Mouse (Mus musculus): ENCODE results near the gene Naa10. TPM values are rescaled to one million over a fixed set of nuclear protein-coding genes. Genes with fewer than 3 reads are reported as not detected.
A peak's percentile ranks its signal among the peaks of the same experiment; 100 is the strongest.

The Naa10 gene
- polyA plus RNA-seq, 1 experiment = 42.7 TPM

DNA sequence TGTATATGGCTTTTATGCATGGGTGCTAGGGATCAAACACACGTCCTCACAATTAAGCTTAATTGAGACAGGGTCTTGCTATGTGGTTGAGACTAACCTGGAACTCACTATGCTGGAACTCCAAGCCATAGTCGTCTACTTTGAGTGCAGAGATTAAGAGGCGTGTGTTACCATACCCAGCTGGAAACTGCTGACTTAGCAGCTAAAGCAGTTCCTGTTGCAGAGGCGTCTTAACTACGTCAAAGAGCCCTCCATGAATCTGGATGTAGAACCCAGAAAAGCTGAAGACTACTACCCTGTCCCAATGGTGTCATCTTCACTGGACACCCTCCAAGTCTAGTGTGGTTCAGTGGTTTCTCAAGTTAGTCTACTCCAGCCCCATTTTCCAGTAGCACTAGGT, 3.1 kb downstream of the Naa10 start:
- no peaks in the 10 kb centered on the region for H3K4me1 ChIP-seq (ENCODE audit: control insufficient read depth, insufficient read depth, low read length)
- no peak overlapping the region for H3K27ac ChIP-seq (ENCODE audit: insufficient read depth, low read length)
- TF ChIP-seq CTCF (IDR thresholded peaks at IDR 0.05; ENCODE audit: borderline replicate concordance, insufficient read depth, low read length) (no peak), POLR2A (IDR thresholded peaks at IDR 0.05; ENCODE audit: low read depth, low read length) (no peak)
- H3K4me3 ChIP-seq (ENCODE audit: insufficient read depth, low read length) = no peak overlapping the region

DNA sequence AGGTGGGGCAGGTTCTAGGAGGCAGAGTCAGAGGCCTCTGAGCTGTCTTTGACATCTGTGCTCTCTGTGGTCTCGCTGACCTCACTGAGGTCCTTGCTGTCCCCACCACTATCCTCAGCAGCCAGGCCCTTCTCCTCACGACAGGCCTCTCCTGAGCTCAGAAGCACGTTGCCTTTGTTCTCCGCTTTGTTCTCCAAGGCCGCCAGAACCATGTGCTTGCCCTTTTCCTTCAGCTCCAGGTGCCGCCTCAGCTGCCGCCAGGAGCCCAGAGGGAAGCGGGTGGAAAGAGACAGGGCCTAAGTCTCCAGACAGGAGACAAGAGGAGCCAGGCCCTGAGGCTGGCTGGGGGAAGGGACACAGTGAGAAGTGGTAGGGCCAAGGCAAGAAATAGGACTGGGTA, 4.8 kb downstream of the Naa10 start:
- H3K27ac ChIP-seq (ENCODE audit: insufficient read depth, low read length) = no peak overlapping the region
- no peaks in the 10 kb centered on the region for H3K4me1 ChIP-seq (ENCODE audit: control insufficient read depth, insufficient read depth, low read length)
- TF ChIP-seq POLR2A (IDR thresholded peaks at IDR 0.05; ENCODE audit: low read depth, low read length) (no peak), CTCF (IDR thresholded peaks at IDR 0.05; ENCODE audit: borderline replicate concordance, insufficient read depth, low read length) (no peak)
- no peak overlapping the region for H3K4me3 ChIP-seq (ENCODE audit: insufficient read depth, low read length)

DNA sequence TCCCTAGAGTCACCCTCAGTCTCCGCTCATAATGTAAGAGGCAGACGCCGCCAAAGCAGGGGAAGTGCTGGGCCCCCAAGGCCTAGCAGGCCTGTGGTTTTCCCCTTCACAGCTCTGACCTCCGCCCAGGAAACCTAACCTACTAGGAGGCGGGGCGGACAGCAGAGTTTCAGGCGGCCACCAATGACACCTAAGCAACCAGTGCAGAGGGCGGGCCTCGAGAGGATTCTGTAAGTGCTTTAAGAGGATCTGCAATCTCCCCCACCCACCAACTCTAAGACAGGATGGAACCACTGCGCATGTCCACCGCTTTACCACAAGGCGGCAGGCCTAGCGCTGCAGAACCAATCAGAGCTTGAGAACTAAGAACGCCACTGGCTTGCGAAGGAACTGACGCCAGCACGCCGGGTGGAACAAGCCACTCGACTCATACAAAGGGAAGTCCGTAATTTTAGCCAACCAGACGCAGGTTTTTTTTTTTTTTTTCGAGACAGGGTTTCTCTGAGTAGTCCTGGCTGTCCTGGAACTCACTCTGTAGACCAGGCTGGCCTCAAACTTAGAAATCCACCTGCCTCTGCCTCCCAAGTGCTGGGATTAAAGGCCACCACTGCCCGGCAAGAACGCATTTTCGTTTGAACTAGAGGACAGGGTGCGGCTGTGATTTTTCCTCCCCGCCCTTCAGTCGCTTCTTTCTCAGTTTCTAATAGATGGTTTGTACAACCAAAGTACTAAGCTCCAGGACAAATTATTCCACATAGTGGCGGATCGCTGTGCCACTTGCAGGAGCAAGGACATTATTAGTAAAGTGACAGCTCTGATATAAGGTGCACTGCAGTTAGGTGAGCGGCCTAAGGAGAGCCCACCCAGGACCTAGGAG, 6.7 kb downstream of the Naa10 start:
- Histone ChIP-seq H3K4me1 (ENCODE audit: control insufficient read depth, insufficient read depth, low read length) (no peaks in the 10 kb centered on the region), H3K4me3 (ENCODE audit: insufficient read depth, low read length) (no peak overlapping the region; the same call in 1 of the 2 replicates), H3K27ac (ENCODE audit: insufficient read depth, low read length) (peak overlapping the region; percentile 45; the same call in 1 of the 2 replicates)
- TF ChIP-seq CTCF (IDR thresholded peaks at IDR 0.05; ENCODE audit: borderline replicate concordance, insufficient read depth, low read length) (no peak), POLR2A (IDR thresholded peaks at IDR 0.05; ENCODE audit: low read depth, low read length) (peak; percentile 63)

DNA sequence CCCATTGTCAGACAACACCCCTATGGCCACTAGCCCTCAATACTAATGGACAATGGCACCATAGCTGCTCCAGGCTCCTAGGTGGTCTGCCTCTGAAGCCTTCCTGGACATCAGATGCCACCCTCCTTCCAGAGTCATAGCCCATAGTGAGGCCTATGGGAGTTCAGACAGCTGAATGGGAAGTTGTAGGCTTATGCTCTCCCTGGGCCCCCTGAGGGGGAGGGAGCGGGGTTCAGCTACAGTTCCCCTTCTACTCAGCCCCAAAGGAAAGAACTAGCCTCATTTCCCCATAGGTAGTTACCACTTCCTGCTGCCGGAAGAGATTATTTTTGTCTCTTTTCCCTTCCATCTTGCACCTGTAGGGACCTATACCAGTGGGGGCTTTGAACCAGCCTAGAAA, 10.2 kb downstream of the Naa10 start:
- TF ChIP-seq POLR2A (IDR thresholded peaks at IDR 0.05; ENCODE audit: low read depth, low read length) (no peak), CTCF (IDR thresholded peaks at IDR 0.05; ENCODE audit: borderline replicate concordance, insufficient read depth, low read length) (no peak)
- no peak overlapping the region for H3K4me3 ChIP-seq (ENCODE audit: insufficient read depth, low read length)
- no peak overlapping the region for H3K27ac ChIP-seq (ENCODE audit: insufficient read depth, low read length)

DNA sequence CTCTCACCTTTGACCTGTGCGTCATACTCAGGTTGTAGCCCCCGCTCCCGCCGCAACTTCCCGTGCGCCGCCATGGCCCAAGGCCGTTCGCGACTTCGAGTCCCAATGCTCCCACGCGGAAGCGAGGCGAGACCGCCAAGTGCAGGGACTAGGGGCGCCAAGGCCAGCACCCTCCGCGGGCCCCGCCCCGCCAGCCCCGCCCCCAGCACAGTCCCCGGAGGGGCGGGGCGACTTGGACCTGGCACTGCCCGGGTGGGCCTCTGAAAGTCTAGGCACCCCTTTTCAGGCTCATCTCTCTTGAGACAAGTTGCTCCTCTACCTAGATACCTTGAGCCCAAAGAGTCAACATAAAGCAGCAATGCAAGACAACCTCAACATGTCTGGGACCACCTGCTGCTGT, 10.6 kb downstream of the Naa10 start:
- no peak overlapping the region for H3K27ac ChIP-seq (ENCODE audit: insufficient read depth, low read length)
- H3K4me3 ChIP-seq (ENCODE audit: insufficient read depth, low read length) = no peak overlapping the region
- no peak for TF ChIP-seq CTCF (IDR thresholded peaks at IDR 0.05; ENCODE audit: borderline replicate concordance, insufficient read depth, low read length)
- TF ChIP-seq POLR2A (IDR thresholded peaks at IDR 0.05; ENCODE audit: low read depth, low read length) = no peak
- H3K4me1 ChIP-seq (ENCODE audit: control insufficient read depth, insufficient read depth, low read length) = no peaks in the 10 kb centered on the region

More for the DNA sequence above, 10.2 kb downstream of the Naa10 start:
- no peaks in the 10 kb centered on the region for H3K4me1 ChIP-seq (ENCODE audit: control insufficient read depth, insufficient read depth, low read length)

DNA sequence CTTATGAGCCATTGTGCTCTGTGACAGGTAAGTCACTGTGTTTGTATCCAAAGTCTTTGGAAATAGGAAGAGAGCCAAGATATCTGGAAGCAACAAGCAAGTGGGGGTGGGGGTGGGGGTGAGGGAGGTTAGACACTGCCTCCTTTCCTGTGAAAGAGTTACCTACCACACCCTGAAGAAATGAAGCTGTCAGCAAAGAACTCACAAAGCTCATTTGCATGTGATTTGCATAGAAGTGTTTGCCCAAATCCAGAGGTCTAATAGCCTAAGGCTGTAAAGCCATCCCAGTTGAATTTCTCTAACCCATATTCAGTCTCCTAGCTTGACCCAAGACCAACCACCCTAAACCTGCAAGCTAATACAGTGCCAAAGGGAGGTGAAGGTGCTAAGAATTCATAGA, 11.3 kb downstream of the Naa10 start:
- TF ChIP-seq CTCF (IDR thresholded peaks at IDR 0.05; ENCODE audit: borderline replicate concordance, insufficient read depth, low read length) = no peak
- no peak for TF ChIP-seq POLR2A (IDR thresholded peaks at IDR 0.05; ENCODE audit: low read depth, low read length)
- Histone ChIP-seq H3K27ac (ENCODE audit: insufficient read depth, low read length) (no peak overlapping the region), H3K4me3 (ENCODE audit: insufficient read depth, low read length) (no peak overlapping the region), H3K4me1 (ENCODE audit: control insufficient read depth, insufficient read depth, low read length) (no peaks in the 10 kb centered on the region)

DNA sequence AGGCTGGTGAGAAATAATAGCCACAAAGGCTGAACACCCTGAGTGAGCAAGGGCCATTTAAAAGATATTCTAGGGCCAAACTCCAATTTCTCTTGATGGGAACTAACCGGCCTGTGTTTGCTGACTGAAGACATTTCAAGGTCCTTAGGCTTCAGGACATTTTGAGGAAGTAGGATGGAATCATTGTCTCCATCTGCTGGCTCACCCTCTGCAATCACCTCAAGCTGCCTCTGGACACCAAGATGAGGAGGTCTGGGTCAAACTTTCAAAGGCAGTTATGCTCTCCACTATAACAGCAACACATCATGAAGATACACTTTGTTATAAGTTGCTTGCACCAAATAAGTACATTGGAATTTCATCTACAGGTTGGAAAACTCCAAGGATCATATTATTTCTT, 11.7 kb downstream of the Naa10 start:
- Histone ChIP-seq H3K4me1 (ENCODE audit: control insufficient read depth, insufficient read depth, low read length) (no peaks in the 10 kb centered on the region), H3K4me3 (ENCODE audit: insufficient read depth, low read length) (no peak overlapping the region), H3K27ac (ENCODE audit: insufficient read depth, low read length) (no peak overlapping the region)
- TF ChIP-seq POLR2A (IDR thresholded peaks at IDR 0.05; ENCODE audit: low read depth, low read length) (no peak), CTCF (IDR thresholded peaks at IDR 0.05; ENCODE audit: borderline replicate concordance, insufficient read depth, low read length) (no peak)

DNA sequence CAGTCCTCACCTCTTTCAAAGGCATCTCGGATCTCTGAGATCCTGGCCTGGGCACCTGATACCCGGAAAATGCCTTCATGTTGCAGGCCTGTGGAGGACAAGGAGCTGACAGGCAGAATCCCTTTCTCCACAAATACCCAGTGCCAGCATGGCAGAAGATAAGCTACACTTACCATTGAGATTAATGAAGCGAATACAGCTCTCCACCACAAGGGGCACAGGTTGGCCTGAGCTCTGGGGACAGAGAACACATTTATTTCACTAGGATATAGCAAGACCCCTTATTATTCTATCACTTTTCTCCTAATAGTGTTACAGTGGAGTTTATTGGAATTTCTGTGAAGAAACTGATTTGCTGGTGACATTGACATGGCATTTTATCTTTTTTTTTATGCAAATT, 23.8 kb downstream of the Naa10 start:
- Histone ChIP-seq H3K4me3 (ENCODE audit: insufficient read depth, low read length) (no peak overlapping the region), H3K4me1 (ENCODE audit: control insufficient read depth, insufficient read depth, low read length) (no peaks in the 10 kb centered on the region), H3K27ac (ENCODE audit: insufficient read depth, low read length) (no peak overlapping the region)
- TF ChIP-seq CTCF (IDR thresholded peaks at IDR 0.05; ENCODE audit: borderline replicate concordance, insufficient read depth, low read length) (no peak), POLR2A (IDR thresholded peaks at IDR 0.05; ENCODE audit: low read depth, low read length) (no peak)

DNA sequence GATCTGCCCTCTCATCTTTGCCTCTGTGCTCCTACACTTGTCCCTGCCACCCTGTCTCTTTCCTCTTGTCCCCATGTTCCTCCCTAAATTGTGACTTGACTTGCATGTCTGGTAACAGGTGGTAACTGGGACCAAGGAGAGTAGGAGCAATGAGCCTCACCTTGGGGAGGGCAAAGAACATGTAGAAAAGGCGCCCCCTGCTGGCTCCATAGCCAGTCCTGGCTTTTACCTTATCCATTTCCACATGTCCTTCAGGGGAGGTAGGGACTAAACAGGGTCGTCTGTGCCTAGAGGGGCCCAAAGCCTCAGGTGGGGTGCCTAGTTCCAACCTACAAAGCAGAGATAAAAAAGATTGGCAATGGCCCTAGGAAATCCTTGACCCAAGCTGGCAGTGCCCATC, 26.0 kb downstream of the Naa10 start, which contains the start of gene L1cam:
Gene L1cam (minus strand): TSS at position 387 of the 400 bp plus-strand sequence.
- no peak within 1 kb of the TSS for H3K27ac ChIP-seq (ENCODE audit: insufficient read depth, low read length)
- no peak within 1 kb of the TSS for H3K4me3 ChIP-seq (ENCODE audit: insufficient read depth, low read length)
- no peaks in the 10 kb centered on the region for H3K4me1 ChIP-seq (ENCODE audit: control insufficient read depth, insufficient read depth, low read length)
- no peak for TF ChIP-seq POLR2A (IDR thresholded peaks at IDR 0.05; ENCODE audit: low read depth, low read length)
- TF ChIP-seq CTCF (IDR thresholded peaks at IDR 0.05; ENCODE audit: borderline replicate concordance, insufficient read depth, low read length) = no peak

DNA sequence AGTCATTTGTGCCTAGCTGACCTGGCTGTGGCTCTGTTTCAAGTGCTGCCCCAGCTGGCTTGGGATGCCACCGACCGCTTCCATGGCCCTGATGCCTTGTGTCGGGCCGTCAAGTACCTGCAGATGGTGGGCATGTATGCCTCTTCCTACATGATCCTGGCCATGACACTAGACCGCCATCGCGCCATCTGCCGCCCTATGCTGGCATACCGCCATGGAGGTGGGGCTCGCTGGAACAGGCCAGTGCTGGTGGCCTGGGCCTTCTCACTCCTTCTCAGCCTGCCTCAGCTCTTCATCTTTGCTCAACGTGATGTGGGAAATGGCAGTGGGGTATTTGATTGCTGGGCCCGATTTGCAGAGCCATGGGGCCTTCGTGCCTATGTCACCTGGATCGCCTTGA, 28.9 kb downstream of the Naa10 start:
- no peak overlapping the region for H3K27ac ChIP-seq (ENCODE audit: insufficient read depth, low read length)
- TF ChIP-seq POLR2A (IDR thresholded peaks at IDR 0.05; ENCODE audit: low read depth, low read length) = no peak
- no peak for TF ChIP-seq CTCF (IDR thresholded peaks at IDR 0.05; ENCODE audit: borderline replicate concordance, insufficient read depth, low read length)
- no peaks in the 10 kb centered on the region for H3K4me1 ChIP-seq (ENCODE audit: control insufficient read depth, insufficient read depth, low read length)
- H3K4me3 ChIP-seq (ENCODE audit: insufficient read depth, low read length) = no peak overlapping the region
